Mouse (Mus musculus): Measurements from ENCODE around the gene Zfp59.

GRCm38 (mm10) chr7:27834131-27834530, 4.3 kb upstream of the Zfp59 start:
- TF ChIP-seq CTCF (IDR thresholded peaks at IDR 0.05) = no peak
- no peak for TF ChIP-seq EP300 (IDR thresholded peaks at IDR 0.05)
